Mouse (Mus musculus) erythroblast, embryonic 14.5 days (primary cell): ENCODE measurements around the gene Trank1. TPM values are rescaled to one million over a fixed set of nuclear protein-coding genes. Genes with fewer than 3 reads are reported as not detected.

ENCODE experiments used
- H3K27me3 ChIP-seq: 2 replicates; pipeline ENCODE4 v1.6.1; 2012; ENCODE audit warnings: inconsistent platforms; ENCODE audit not compliant: control insufficient read depth
- H3K36me3 ChIP-seq: 2 replicates; pipeline ENCODE4 v1.6.1; 2012; ENCODE audit warnings: mild to moderate bottlenecking, inconsistent platforms; ENCODE audit not compliant: control insufficient read depth
- H3K4me1 ChIP-seq: 2 replicates; pipeline ENCODE4 v1.6.1; 2012; ENCODE audit warnings: inconsistent platforms; ENCODE audit not compliant: control insufficient read depth
- H3K4me3 ChIP-seq: replicated peaks from 2 replicates; pipeline ENCODE3; 2012; ENCODE audit warnings: moderate library complexity, mild to moderate bottlenecking, inconsistent platforms
- H3K9me3 ChIP-seq: 2 replicates; pipeline ENCODE4 v1.6.1; 2012; ENCODE audit warnings: low read length, inconsistent platforms, mixed read lengths; ENCODE audit not compliant: control insufficient read depth
- GATA1 ChIP-seq: IDR thresholded peaks from 2 replicates; pipeline ENCODE4 v1.6.1; 2012; ENCODE audit warnings: low read length, inconsistent platforms, mixed read lengths
- TAL1 ChIP-seq: IDR thresholded peaks from 3 replicates; pipeline ENCODE4 v1.6.1; 2012; ENCODE audit warnings: low read length, inconsistent platforms, mixed read lengths
- polyA plus RNA-seq: library from polyadenylated mRNA; stranded (reverse); fragments of >175 nt; gene quantifications from 2 replicates; pipeline ENCODE4 v1.2.3, GENCODE M21; 2012

The Trank1 gene
- polyA plus RNA-seq, 1 experiment = not detected

DNA sequence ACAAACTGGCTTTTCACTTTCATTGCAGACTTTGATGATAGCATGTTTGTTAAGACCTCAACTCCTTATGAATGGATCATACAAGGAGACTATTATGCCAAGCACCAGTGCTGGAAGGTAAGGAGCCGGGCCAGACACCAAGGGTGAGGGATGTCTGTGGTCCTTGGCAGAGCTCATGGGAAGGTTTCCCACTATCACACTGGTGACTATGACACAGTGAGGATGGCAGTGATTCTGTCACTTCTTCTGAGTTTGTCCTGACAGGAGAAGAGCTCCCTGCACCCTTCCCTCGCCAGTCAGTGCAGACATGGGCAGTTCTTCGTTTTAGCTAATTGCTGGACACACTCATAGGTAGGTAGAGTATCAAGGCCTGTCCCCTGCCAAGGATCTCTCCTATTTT lies 71.5 kb downstream of the Trank1 start:
- no peaks in the 10 kb centered on the region for H3K9me3 ChIP-seq
- TF ChIP-seq TAL1 = no peak
- no peak overlapping the region for H3K4me3 ChIP-seq
- H3K4me1 ChIP-seq = no peaks in the 10 kb centered on the region
- no peaks in the 10 kb centered on the region for H3K36me3 ChIP-seq
- no peaks in the 10 kb centered on the region for H3K27me3 ChIP-seq

DNA sequence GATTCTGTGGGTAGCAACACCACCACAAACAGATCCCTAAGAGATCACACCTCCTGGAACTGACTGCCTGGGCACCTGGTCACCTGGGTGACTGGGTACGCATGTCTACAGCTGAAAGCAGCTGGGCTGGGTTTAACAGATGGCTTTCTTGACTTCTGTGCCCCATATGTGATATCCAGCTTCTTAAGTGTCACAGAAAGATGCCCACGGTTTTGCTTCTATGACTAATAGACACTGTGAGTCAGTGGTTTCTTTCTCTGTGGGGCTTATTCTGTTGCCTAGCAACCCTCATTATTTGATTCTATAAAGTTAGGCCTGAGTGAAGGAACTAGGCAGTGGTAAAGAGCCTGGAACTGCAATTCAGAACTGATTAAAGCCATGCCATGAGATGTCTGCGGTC lies 72.2 kb downstream of the Trank1 start:
- no peaks in the 10 kb centered on the region for H3K36me3 ChIP-seq
- TF ChIP-seq TAL1 (no peak), GATA1 (no peak)
- no peaks in the 10 kb centered on the region for H3K27me3 ChIP-seq
- H3K4me3 ChIP-seq = no peak overlapping the region
- no peaks in the 10 kb centered on the region for H3K4me1 ChIP-seq
- H3K9me3 ChIP-seq = no peaks in the 10 kb centered on the region

DNA sequence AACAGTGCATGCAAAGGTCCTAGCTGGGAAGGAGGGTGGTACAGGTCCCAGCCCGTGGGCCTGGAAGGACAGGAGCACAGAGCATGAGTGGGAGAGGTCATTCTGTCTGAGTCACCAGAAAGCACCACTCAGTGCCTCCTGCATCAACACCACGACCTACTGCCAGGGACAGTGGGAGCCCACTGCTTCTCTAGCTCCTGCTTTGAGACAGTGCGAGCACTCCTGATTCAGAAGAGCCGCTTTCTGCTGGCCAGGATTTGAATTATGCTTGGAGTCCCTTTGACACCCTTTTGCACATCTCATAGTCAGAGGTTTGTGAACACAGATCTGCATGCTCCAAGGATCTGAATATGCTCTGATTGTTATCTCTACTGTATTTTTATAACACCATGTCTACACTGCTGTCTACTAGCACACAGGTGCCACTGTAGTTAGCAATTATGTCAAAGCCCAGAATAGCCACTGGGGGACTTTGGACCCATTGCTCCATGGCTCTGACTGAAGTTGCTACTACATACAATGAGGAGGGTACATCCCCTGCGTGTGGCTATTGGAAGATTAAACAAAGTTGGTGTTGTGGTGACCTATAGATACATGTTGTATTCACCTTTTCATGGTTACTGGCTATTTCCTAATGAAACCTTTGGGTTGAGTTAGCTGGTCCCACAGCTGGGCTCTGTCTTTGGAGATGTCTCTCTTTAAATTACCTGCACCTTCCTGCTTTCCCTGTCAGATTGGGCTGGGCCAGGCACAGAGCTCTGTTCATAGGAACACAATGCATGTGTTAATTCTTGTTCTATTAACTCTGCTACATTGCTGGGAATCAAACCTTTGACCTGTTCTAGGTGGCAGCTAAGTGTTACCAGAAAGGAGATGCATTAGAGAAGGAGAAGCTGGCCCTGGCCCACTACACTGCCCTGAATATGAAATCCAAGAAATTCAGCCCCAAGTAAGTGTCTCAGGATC lies 74.3 kb downstream of the Trank1 start:
- no peaks in the 10 kb centered on the region for H3K4me1 ChIP-seq
- TF ChIP-seq TAL1 = no peak
- TF ChIP-seq GATA1 = no peak
- H3K4me3 ChIP-seq = no peak overlapping the region
- H3K9me3 ChIP-seq = no peaks in the 10 kb centered on the region
- no peaks in the 10 kb centered on the region for H3K36me3 ChIP-seq
- no peaks in the 10 kb centered on the region for H3K27me3 ChIP-seq

DNA sequence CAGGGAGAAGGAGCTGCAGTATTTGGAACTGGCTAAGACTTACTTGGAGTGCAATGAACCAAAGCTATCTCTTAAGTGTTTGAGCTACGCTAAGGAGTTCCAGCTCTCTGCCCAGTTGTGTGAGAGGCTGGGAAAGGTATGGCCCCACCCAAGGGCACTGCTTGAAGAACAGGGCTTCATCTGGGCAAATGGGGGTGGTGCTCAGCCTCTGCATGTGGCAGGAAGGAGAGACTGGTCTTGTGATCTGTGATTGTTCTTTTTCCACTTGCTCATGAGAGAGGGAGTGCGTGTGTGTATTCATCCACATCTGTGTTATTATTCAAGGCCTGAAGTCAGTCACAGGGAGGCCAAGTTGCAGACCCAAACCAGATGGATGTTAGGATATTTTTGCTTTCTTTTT lies 75.0 kb downstream of the Trank1 start:
- TF ChIP-seq TAL1 = no peak
- TF ChIP-seq GATA1 = no peak
- Histone ChIP-seq H3K4me3 (no peak overlapping the region), H3K4me1 (no peaks in the 10 kb centered on the region), H3K36me3 (no peaks in the 10 kb centered on the region), H3K9me3 (no peaks in the 10 kb centered on the region), H3K27me3 (no peaks in the 10 kb centered on the region)

DNA sequence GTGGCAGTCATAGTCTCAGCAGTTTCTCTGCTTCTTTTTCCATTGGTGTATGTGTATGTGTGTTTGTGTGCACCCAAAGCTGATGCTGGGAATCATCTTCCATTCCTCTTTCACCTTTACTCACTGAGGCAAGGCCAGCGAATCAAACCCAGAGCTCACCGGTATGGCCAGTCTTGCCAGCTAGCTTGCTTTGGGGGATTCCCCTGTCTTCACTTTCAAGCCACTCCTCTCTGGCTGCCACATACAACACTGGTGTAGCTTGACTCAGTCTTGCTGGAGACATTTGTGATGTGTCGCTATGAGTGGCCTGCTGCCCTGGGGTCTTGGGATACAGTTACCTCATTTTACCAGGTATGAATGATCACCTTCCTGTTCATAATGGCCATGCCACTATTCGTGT lies 76.0 kb downstream of the Trank1 start:
- H3K9me3 ChIP-seq = no peaks in the 10 kb centered on the region
- no peaks in the 10 kb centered on the region for H3K36me3 ChIP-seq
- H3K27me3 ChIP-seq = no peaks in the 10 kb centered on the region
- H3K4me3 ChIP-seq = no peak overlapping the region
- H3K4me1 ChIP-seq = no peaks in the 10 kb centered on the region
- TF ChIP-seq TAL1 (no peak), GATA1 (no peak)

DNA sequence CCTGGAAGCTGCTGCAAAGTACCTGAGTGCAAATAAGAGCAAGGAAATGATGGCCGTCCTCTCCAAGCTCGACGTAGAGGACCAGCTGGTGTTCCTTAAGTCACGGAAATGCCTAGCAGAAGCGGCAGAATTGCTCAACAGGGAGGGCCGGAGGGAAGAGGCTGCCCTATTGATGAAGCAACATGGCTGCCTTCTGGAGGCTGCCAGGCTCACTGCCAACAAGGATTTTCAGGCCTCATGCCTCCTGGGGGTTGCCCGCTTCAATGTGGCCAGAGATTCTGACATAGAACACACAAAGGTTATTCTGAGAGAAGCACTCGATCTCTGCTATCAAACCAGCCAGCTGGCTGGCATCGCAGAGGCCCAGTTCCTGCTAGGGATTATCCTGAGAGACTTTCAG lies 78.5 kb downstream of the Trank1 start:
- no peaks in the 10 kb centered on the region for H3K36me3 ChIP-seq
- H3K4me3 ChIP-seq = no peak overlapping the region
- TF ChIP-seq TAL1 = no peak
- no peak for TF ChIP-seq GATA1
- no peaks in the 10 kb centered on the region for H3K4me1 ChIP-seq
- no peaks in the 10 kb centered on the region for H3K9me3 ChIP-seq
- no peaks in the 10 kb centered on the region for H3K27me3 ChIP-seq

DNA sequence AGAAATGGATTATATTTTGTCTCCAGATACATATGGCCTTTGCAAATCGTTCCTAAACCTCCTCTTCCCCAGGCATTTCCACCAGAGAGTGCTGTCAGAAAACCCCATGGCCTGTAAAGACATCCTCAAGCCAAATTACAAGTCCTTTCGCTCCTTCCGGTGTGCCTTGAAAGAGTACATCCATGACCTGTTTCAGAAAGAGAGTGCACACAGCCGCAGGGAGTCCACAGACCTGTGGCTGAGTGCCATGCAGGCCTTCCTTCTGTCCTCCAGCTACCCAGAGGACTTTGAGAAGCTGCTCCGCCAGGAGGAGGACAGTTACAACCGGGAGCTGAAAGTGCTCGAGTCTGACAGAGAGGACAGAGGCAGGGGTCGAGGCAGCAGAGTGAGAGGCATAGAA lies 79.5 kb downstream of the Trank1 start:
- H3K4me1 ChIP-seq = no peaks in the 10 kb centered on the region
- no peaks in the 10 kb centered on the region for H3K36me3 ChIP-seq
- H3K4me3 ChIP-seq = no peak overlapping the region
- no peaks in the 10 kb centered on the region for H3K27me3 ChIP-seq
- no peak for TF ChIP-seq GATA1
- no peaks in the 10 kb centered on the region for H3K9me3 ChIP-seq

DNA sequence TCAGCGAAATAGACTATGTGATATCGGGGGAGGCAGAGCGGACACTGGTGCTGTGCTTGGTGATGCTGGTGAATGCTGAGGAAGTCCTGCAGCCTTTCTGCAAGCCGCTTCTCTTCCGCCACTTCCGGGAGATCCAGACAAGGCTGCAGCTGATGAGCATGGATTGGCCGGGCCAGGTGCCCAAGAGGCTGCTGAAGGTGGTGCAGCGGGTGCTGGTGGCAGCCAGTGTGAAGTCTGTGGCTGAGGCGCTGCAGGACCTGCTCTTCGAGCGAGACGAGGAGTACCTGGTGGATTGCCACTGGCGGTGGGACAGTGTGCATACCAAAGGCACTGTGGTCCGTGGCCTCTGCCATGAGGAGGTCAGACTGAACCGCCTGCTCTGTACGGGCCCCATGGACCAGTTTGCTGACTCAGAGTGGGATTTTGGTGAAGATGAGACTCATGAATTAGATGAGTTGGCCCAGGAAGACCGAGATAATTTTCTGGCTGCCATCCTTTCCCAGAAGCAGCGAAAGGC lies 80.4 kb downstream of the Trank1 start:
- no peaks in the 10 kb centered on the region for H3K9me3 ChIP-seq
- H3K36me3 ChIP-seq = no peaks in the 10 kb centered on the region
- H3K4me3 ChIP-seq = no peak overlapping the region
- no peaks in the 10 kb centered on the region for H3K27me3 ChIP-seq
- no peaks in the 10 kb centered on the region for H3K4me1 ChIP-seq
- no peak for TF ChIP-seq GATA1
- TF ChIP-seq TAL1 = no peak

DNA sequence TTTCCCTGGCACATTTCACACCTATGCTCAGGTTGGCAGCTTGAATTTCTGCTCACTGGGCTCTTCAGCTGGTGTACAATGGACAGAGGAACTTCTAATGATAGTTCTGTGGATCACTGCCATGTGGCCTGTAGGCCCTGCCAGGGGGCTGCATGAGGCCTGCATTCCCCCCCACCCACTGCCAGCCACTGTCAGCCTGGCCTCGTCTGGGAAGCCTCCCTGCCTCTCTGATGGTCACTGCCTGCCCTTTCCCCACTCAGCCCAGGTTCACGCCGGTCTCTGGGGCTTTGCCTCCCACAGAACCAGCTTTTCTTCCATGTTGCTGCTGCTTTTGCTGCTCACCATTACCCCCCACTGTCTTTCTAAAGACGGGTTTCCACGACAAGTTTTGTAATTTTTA lies 83.7 kb downstream of the Trank1 start:
- no peaks in the 10 kb centered on the region for H3K27me3 ChIP-seq
- H3K4me3 ChIP-seq = no peak overlapping the region
- no peaks in the 10 kb centered on the region for H3K4me1 ChIP-seq
- no peaks in the 10 kb centered on the region for H3K9me3 ChIP-seq
- no peak for TF ChIP-seq GATA1
- TF ChIP-seq TAL1 = no peak
- H3K36me3 ChIP-seq = no peaks in the 10 kb centered on the region
